11 mouse cellular contexts compared by ENCODE assay signal in the genomic region with DNA sequence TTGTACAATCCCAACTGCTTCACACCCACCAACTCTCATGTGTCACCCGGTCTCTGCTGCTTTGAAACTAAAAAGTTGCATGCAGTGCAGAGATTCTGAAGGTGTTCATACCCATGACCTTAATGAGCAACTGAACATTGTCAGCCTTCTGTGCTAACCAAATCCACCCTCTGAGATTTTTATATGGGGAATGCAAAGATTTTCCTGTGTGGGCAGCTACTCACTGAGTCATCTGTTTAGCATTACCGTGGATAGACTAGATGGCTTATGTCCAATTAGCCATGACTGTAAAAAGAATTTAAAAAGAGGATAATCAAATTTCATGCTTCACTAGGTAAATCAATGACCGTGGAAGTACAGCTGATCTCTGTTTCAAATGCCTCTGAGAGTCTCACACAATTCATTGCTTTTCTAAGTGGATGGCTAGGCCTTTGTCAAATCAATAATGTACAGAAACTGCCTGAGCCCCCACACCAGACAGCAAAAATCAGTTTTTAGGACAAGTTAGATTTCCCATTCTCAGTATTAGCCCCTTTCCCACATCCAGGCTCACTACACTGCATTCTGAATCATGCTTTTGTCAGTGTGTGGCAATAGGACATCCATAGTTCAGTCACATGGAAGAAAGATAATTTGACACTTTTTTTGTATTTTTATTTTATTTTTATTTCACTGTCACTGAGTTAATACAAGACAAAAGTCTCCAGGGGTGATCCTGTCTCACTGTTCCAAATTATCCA.
DNase-seq lines count a peak whose midpoint lies in the region; ATAC-seq and TF ChIP-seq lines count a peak whose summit lies in the region.
"Had no signal": no experiment of that assay in that cellular context is flagged by ENCODE, and none has a peak within 500 bp of the region (broad histone marks: within the 10 kb centered on the region; RNA-seq: fewer than 3 reads in every experiment).

No protein-coding gene starts in this region.

- no peaks in the 10 kb centered on the region for H3K4me1 ChIP-seq in forebrain, embryonic 14.5 days (ENCODE audit: control insufficient read depth, insufficient read depth, low read length)
- H3K4me1 ChIP-seq in forebrain, embryonic 15.5 days: no peaks in the 10 kb centered on the region
- H3K4me1 ChIP-seq in hindbrain, embryonic 15.5 days (replicated peaks): peaks cover 6% of the 10 kb centered on the region; the same call in 1 of the 2 replicates
- peaks cover 4% of the 10 kb centered on the region for H3K4me1 ChIP-seq in midbrain, embryonic 14.5 days (ENCODE audit: control insufficient read depth, insufficient read depth, low read length)
- H3K4me1 ChIP-seq: limb, embryonic 12.5 days had no signal

- H3K4me3 ChIP-seq in forebrain, embryonic 14.5 days (ENCODE audit: low read depth, low read length): no peak overlapping the region
- H3K4me3 ChIP-seq in forebrain, embryonic 15.5 days: no peak overlapping the region
- H3K4me3 ChIP-seq in hindbrain, embryonic 15.5 days: no peak overlapping the region
- no peak overlapping the region for H3K4me3 ChIP-seq in midbrain, embryonic 14.5 days (replicated peaks; ENCODE audit: low read depth, low read length)
- H3K4me3 ChIP-seq: limb, embryonic 12.5 days had no signal

- H3K4me2 ChIP-seq in forebrain, embryonic 14.5 days (ENCODE audit: low read length): no peak overlapping the region
- no peak overlapping the region for H3K4me2 ChIP-seq in forebrain, embryonic 15.5 days (replicated peaks)
- no peak overlapping the region for H3K4me2 ChIP-seq in hindbrain, embryonic 15.5 days
- H3K4me2 ChIP-seq in midbrain, embryonic 14.5 days (ENCODE audit: low read length): no peak overlapping the region
- H3K4me2 ChIP-seq: limb, embryonic 12.5 days had no signal

- H3K9me3 ChIP-seq in forebrain, embryonic 14.5 days (replicated peaks; ENCODE audit: control insufficient read depth, low read length): no peaks in the 10 kb centered on the region
- no peaks in the 10 kb centered on the region for H3K9me3 ChIP-seq in forebrain, embryonic 15.5 days
- no peaks in the 10 kb centered on the region for H3K9me3 ChIP-seq in hindbrain, embryonic 15.5 days
- H3K9me3 ChIP-seq in midbrain, embryonic 14.5 days (ENCODE audit: control insufficient read depth, low read length): no peaks in the 10 kb centered on the region
- H3K9me3 ChIP-seq: limb, embryonic 12.5 days had no signal

- ATAC-seq in forebrain, embryonic 14.5 days: no peak
- no peak for ATAC-seq in forebrain, embryonic 15.5 days (replicated peaks)
- peak; percentile 56; the same call in 1 of the 2 replicates for ATAC-seq in hindbrain, embryonic 15.5 days (ENCODE audit: low FRiP score, low read depth)
- ATAC-seq in midbrain, embryonic 14.5 days (ENCODE audit: low FRiP score, low TSS enrichment): peak; percentile 60; the same call in 1 of the 2 replicates

- no peak overlapping the region for H3K9ac ChIP-seq in forebrain, embryonic 14.5 days (ENCODE audit: low read length)
- H3K9ac ChIP-seq in forebrain, embryonic 15.5 days (replicated peaks): no peak overlapping the region
- H3K9ac ChIP-seq in hindbrain, embryonic 15.5 days: no peak overlapping the region
- no peak overlapping the region for H3K9ac ChIP-seq in midbrain, embryonic 14.5 days (replicated peaks; ENCODE audit: low read length)
- H3K9ac ChIP-seq: limb, embryonic 12.5 days had no signal

- 11% methylated on average over 3 of the region's 3 CpGs for WGBS in forebrain, embryonic 14.5 days
- 12% methylated on average over 3 of the region's 3 CpGs for WGBS in forebrain, embryonic 15.5 days
- WGBS in hindbrain, embryonic 15.5 days: 13% methylated on average over 3 of the region's 3 CpGs
- WGBS in midbrain, embryonic 14.5 days: 7% methylated on average over 3 of the region's 3 CpGs

- TF ChIP-seq POLR2A in brain, embryonic 14.5 days (IDR thresholded peaks at IDR 0.05; ENCODE audit: borderline replicate concordance, extremely low read depth, insufficient read depth, insufficient read length, poor library complexity, severe bottlenecking): no peak

- no peaks in the 10 kb centered on the region for H3K36me3 ChIP-seq in forebrain, embryonic 14.5 days (ENCODE audit: control insufficient read depth, insufficient read depth, low read length)
- no peaks in the 10 kb centered on the region for H3K36me3 ChIP-seq in forebrain, embryonic 15.5 days
- H3K36me3 ChIP-seq in hindbrain, embryonic 15.5 days: no peaks in the 10 kb centered on the region
- H3K36me3 ChIP-seq in midbrain, embryonic 14.5 days (ENCODE audit: control insufficient read depth, insufficient read depth, low read length): no peaks in the 10 kb centered on the region
- H3K36me3 ChIP-seq: limb, embryonic 12.5 days had no signal

- no peak overlapping the region for H3K27ac ChIP-seq in forebrain, embryonic 14.5 days (ENCODE audit: low read depth, low read length)
- no peak overlapping the region for H3K27ac ChIP-seq in forebrain, embryonic 15.5 days (replicated peaks)
- H3K27ac ChIP-seq in hindbrain, embryonic 15.5 days (replicated peaks): no peak overlapping the region; the same call in 1 of the 2 replicates
- no peak overlapping the region for H3K27ac ChIP-seq in midbrain, embryonic 14.5 days (replicated peaks; ENCODE audit: low read depth, low read length)
- H3K27ac ChIP-seq: limb, embryonic 12.5 days had no signal

- peak; percentile 22 for DNase-seq in forebrain, embryonic 14.5 days (ENCODE audit: low spot score)
- peak; percentile 62 for DNase-seq in brain, embryonic 14.5 days (ENCODE audit: low read depth)
- DNase-seq in midbrain, embryonic 14.5 days: peak; percentile 52
- DNase-seq in adrenal gland, adult 2 months: no peak
- no peak for DNase-seq in ovary, postnatal 36 days (ENCODE audit: low spot score)
- DNase-seq in cerebellum, postnatal 36 days: no peak
- DNase-seq: B cell, adult 2 months; lung, postnatal 4 days had no signal

- no peaks in the 10 kb centered on the region for H3K27me3 ChIP-seq in forebrain, embryonic 14.5 days (replicated peaks; ENCODE audit: control insufficient read depth, insufficient read depth, low read length)
- H3K27me3 ChIP-seq in forebrain, embryonic 15.5 days: no peaks in the 10 kb centered on the region
- H3K27me3 ChIP-seq in hindbrain, embryonic 15.5 days: no peaks in the 10 kb centered on the region
- H3K27me3 ChIP-seq in midbrain, embryonic 14.5 days (ENCODE audit: control insufficient read depth, insufficient read depth, low read length): no peaks in the 10 kb centered on the region

- TF ChIP-seq CTCF in brain, embryonic 14.5 days (IDR thresholded peaks at IDR 0.05; ENCODE audit: borderline replicate concordance, extremely low read depth, insufficient read depth, insufficient read length): no peak

Comparison
In these comparisons a context has a peak if more than half of its experiments do, and no peak if none do; other contexts are left out.
1. ATAC-seq: peak in hindbrain, embryonic 15.5 days (single experiment) and midbrain, embryonic 14.5 days (single experiment); none in forebrain, embryonic 14.5 days (single experiment) and forebrain, embryonic 15.5 days (single experiment).
2. DNase-seq: peak in forebrain, embryonic 14.5 days (single experiment), brain, embryonic 14.5 days (single experiment) and midbrain, embryonic 14.5 days (single experiment); none in adrenal gland, adult 2 months (single experiment), ovary, postnatal 36 days (single experiment) and cerebellum, postnatal 36 days (0 of 2).